Mouse (Mus musculus) midbrain, embryonic 11.5 days (tissue): ENCODE measurements around the gene Rims1. TPM values are rescaled to one million over a fixed set of nuclear protein-coding genes. Genes with fewer than 3 reads are reported as not detected.

Experiments
- ATAC-seq: fragments of 200-750 bp; cut with Nextera tagmentation; 2 replicates; pipeline ENCODE4 v1.8.0; 2017; ENCODE audit warnings: moderate TSS enrichment, moderate library complexity; ENCODE audit not compliant: low FRiP score
- DNase-seq: peaks from one replicate; pipeline ENCODE4 v3.0.0; 2015; ENCODE audit warnings: low spot score; ENCODE audit errors: missing footprints
- H3K27ac ChIP-seq: fragments of 300-500 bp; sonication (generic); 2 replicates; pipeline ENCODE4 v1.5.1; 2014; ENCODE audit warnings: low read depth, low read length
- H3K27me3 ChIP-seq: fragments of 300-500 bp; sonication (generic); 2 replicates; pipeline ENCODE4 v1.6.1; 2014; ENCODE audit warnings: mild to moderate bottlenecking, low read length, moderate library complexity, mixed read lengths; ENCODE audit not compliant: control insufficient read depth, insufficient read depth
- H3K36me3 ChIP-seq: fragments of 300-500 bp; sonication (generic); 2 replicates; pipeline ENCODE4 v1.6.1; 2014; ENCODE audit warnings: mild to moderate bottlenecking, low read length, moderate library complexity, mixed read lengths; ENCODE audit not compliant: control insufficient read depth, insufficient read depth
- H3K4me1 ChIP-seq: fragments of 300-500 bp; sonication (generic); 2 replicates; pipeline ENCODE4 v1.6.1; 2014; ENCODE audit warnings: low read length; ENCODE audit not compliant: control insufficient read depth, insufficient read depth
- H3K4me2 ChIP-seq: fragments of 300-500 bp; sonication (generic); 2 replicates; pipeline ENCODE4 v1.6.1; 2014; ENCODE audit warnings: mild to moderate bottlenecking, moderate library complexity
- H3K4me3 ChIP-seq: fragments of 300-500 bp; sonication (generic); 2 replicates; pipeline ENCODE4 v1.5.1; 2014; ENCODE audit warnings: low read depth, low read length
- H3K9ac ChIP-seq: fragments of 300-500 bp; sonication (generic); 2 replicates; pipeline ENCODE4 v1.6.1; 2014; ENCODE audit warnings: low read length
- H3K9me3 ChIP-seq: fragments of 300-500 bp; sonication (generic); 2 replicates; pipeline ENCODE4 v1.6.1; 2016; ENCODE audit warnings: low read length; ENCODE audit not compliant: control insufficient read depth
- WGBS: fragments of 180-500 bp; shearing (Covaris S2); extraction: QIAGEN DNeasy Blood & Tissue Kit; methylation state at CpG from one replicate; pipeline ENCODE4 v1.1.7; 2014; 5-methylcytosine and 5-hydroxymethylcytosine counted together
- polyA plus RNA-seq: library from polyadenylated mRNA; unstranded; fragments of >200 nt; fragmentation: Nextera tagmentation; extraction: Ambion mirVana; gene quantifications from 2 replicates; pipeline ENCODE4 v1.2.1, GENCODE M21; 2014

Rims1 gene
- polyA plus RNA-seq, 1 experiment from 2014 or later, result 3.6 TPM

DNA sequence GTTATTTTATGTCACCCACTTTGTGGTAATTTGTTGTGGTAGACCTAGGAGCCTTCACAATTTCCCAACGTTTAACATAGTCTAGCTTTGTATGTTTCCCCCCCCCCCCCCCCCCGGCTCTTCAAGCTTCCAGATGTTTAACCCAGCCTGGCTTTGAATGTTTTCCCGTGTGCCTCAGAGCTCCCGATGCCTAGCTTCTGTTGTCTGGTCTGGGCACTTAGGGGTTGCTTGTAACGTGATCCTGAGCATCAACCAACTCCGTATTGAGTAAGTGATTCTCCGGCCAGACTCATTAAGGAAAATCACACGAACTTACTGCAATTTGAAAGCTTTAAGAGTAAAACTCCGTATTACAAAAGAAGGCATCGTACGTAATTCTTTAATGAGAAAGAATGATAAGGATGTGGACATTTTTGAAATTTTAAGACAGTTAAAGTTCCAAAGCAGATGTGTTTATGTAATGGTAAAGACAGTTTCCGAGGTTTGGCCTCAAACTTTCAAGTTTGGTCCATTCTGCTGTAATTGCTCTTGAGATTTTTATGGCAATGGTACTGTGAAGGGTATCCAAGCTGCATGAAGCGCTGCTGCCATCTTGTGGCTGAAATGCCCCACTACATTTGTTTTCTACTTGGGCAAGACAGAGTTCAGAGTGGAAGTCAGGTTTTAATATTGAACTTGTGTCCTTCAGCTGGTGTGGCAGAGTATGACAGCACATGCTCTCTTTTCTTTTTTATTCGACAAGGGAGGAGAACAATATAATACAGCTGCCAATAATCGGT, 537.0 kb downstream of the Rims1 start:
- DNase-seq (peak; percentile 99), ATAC-seq (peak; percentile 78)
- H3K27me3 ChIP-seq, result no peaks in the 10 kb centered on the region
- H3K4me3 ChIP-seq, result no peak overlapping the region
- WGBS, result 46% methylated on average over 15 of the region's 15 CpGs
- 0 out of 2 replicates have a peak, but pooled peaks cover 2% of the 10 kb centered on the region for H3K4me1 ChIP-seq
- no peaks in the 10 kb centered on the region for H3K36me3 ChIP-seq
- no peaks in the 10 kb centered on the region for H3K9me3 ChIP-seq
- no peak overlapping the region for H3K4me2 ChIP-seq
- no peak overlapping the region for H3K9ac ChIP-seq
- no peak overlapping the region for H3K27ac ChIP-seq

DNA sequence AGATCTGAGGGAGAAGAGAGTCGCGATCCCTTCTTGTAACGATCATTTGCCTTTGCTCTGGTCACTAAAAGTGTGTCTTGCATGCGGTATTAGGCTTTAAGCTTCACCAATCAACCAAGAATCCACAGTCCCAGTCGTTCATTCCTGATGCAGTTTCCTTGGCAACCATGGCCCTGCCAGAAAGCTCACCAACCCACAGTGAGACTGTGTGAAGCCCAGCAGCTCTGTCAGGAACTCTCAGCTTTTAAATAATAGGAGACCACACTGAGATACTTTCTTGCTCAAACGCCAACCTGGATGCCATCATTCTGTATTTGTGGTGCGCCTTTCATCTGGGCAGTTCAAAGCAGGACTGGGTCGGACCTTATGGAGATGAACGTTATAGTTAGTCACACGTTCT, 539.3 kb downstream of the Rims1 start:
- Histone ChIP-seq H3K9me3 (no peaks in the 10 kb centered on the region), H3K27ac (no peak overlapping the region), H3K27me3 (no peaks in the 10 kb centered on the region), H3K4me2 (no peak overlapping the region), H3K9ac (no peak overlapping the region), H3K4me3 (no peak overlapping the region), H3K4me1 (0 out of 2 replicates have a peak, but pooled peaks cover 2% of the 10 kb centered on the region), H3K36me3 (no peaks in the 10 kb centered on the region)
- DNase-seq, result peak; percentile 91
- 29% methylated on average over 10 of the region's 10 CpGs for WGBS
- peak; percentile 84 for ATAC-seq

DNA sequence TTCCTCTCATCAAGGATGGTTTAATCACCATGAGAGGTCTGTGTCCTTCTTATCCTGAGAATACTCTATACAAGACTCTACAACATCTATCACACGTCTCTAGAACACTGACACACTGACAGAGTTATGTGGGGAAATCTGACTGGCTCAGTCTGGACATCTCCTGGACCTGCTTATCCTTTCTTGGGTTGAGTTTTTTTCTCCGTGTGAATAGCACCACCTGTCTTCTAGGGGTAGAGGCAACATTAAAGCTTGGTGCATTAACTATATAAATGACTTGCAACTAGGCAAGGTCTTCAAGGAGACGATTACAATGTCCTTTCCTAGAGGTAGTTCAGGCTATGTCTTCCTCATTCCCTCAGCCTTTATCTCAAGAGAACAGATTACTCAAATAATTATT, 540.3 kb downstream of the Rims1 start:
- Histone ChIP-seq H3K4me3 (no peak overlapping the region), H3K9ac (no peak overlapping the region), H3K36me3 (no peaks in the 10 kb centered on the region), H3K4me1 (0 out of 2 replicates have a peak, but pooled peaks cover 2% of the 10 kb centered on the region), H3K9me3 (no peaks in the 10 kb centered on the region), H3K4me2 (no peak overlapping the region), H3K27ac (no peak overlapping the region), H3K27me3 (no peaks in the 10 kb centered on the region)
- DNase-seq (no peak), ATAC-seq (no peak)
- WGBS, result 82% methylated on average over 3 of the region's 3 CpGs

DNA sequence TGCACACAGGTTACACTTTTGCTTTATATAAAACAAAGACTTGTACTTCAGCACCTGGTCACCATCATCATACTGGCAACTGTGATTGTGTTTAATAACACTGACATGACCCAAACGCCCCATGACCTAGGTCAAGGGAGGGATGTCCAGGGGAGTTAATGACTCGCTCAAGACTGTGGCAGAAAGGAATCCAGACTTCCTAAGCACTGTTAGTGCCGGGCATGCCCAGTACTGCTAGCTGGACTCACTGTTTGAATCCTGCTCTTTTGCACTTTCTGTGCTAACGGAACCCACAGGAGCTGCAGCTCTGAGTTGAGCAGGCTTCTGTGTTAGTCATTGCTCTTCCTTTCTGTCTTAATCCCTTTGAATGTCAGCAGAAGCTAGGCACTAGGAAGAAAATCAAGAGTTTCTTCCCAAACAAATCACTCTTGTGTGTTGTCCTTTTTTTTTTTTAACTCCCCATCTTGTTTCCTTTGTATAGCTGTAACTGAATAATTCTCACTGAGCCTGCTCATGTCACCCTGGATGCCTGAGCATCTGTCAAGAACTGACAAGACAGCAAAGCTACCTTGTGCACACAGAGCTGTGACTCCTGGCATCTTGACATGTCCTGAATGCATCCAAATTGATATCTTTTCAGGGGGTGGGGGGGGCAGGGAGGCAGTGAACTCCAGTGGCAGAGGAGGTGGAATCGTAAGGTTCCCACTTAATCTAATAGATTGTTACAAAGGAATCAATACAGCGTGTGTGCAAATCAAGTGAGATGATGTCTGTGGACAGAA, 543.4 kb downstream of the Rims1 start:
- 75% methylated on average over 6 of the region's 6 CpGs for WGBS
- no peak for ATAC-seq

DNA sequence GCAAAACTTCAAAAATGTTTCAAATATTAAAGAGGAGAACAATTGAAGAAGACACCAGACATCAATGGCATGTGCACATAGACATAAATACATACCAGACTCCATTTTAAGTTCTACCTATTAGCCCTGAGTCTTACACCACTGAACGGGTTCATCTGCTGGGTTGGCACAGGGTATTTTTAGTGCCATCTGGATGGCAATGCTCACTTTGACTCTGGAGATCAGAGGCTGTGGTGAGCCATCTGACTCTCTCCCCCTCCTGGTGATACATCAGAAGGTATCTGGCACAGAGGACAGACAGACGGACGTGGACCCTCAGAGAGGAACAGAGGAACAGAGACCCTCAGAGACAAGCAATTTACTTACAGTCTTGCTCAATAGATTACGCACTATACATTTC, 544.1 kb downstream of the Rims1 start:
- Histone ChIP-seq H3K4me3 (no peak overlapping the region), H3K27me3 (no peaks in the 10 kb centered on the region), H3K4me1 (0 out of 2 replicates have a peak, but pooled peaks cover 2% of the 10 kb centered on the region), H3K27ac (no peak overlapping the region), H3K9me3 (no peaks in the 10 kb centered on the region), H3K4me2 (no peak overlapping the region), H3K9ac (no peak overlapping the region), H3K36me3 (no peaks in the 10 kb centered on the region)
- WGBS, result 84% methylated on average over 4 of the region's 4 CpGs
- no peak for DNase-seq
- no peak for ATAC-seq

More for the DNA sequence above, 543.4 kb downstream of the Rims1 start:
- Histone ChIP-seq H3K9me3 (no peaks in the 10 kb centered on the region), H3K27me3 (no peaks in the 10 kb centered on the region), H3K4me3 (no peak overlapping the region), H3K9ac (no peak overlapping the region), H3K4me2 (no peak overlapping the region), H3K36me3 (no peaks in the 10 kb centered on the region), H3K27ac (no peak overlapping the region), H3K4me1 (0 out of 2 replicates have a peak, but pooled peaks cover 2% of the 10 kb centered on the region)
- DNase-seq, result no peak

DNA sequence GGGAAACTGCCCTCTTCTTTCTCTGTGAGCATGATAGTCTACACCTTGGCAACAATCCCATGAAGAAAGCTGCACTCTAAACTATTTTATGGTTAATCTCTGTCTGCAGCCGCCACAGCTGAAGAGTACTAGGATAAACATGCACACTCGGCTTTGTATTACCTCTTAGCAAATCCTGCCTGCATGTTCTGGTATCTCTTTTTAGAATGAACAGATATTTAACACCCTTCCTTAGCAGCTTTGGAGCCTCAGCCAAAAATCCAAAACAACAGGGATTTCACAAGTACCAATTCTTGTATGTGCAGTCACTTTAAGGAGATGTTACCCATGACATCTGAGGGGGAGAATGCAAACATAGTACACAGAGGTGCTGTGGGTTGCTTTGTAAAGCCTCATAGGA, 545.5 kb downstream of the Rims1 start:
- Histone ChIP-seq H3K27me3 (no peaks in the 10 kb centered on the region), H3K4me2 (no peak overlapping the region)

DNA sequence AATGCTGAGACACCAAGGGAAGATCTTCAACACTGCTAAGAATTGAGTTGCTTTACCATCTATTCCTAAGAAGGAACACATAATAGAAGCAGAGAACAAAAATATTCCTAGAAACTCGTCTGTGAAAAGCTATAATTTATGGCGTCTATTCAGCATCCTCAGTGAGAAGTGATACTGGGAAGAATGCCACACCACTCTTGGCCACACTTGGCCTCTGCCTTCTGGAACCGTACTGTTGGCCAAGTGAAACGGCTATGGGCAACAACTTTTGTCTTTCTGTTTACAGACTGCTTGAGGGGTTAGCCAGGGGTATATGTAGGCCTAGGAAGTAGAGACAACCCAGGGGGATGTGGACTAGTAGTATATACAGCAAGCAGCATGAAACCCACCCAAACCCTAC, 547.4 kb downstream of the Rims1 start:
- no peak overlapping the region for H3K4me3 ChIP-seq
- H3K27me3 ChIP-seq, result no peaks in the 10 kb centered on the region
- ATAC-seq (no peak), DNase-seq (no peak)
- H3K9me3 ChIP-seq, result no peaks in the 10 kb centered on the region
- WGBS, result 85% methylated on average over 4 of the region's 4 CpGs
- no peaks in the 10 kb centered on the region for H3K4me1 ChIP-seq
- H3K27ac ChIP-seq, result no peak overlapping the region
- no peak overlapping the region for H3K9ac ChIP-seq
- no peak overlapping the region for H3K4me2 ChIP-seq
- no peaks in the 10 kb centered on the region for H3K36me3 ChIP-seq

More for the DNA sequence above, 545.5 kb downstream of the Rims1 start:
- ATAC-seq, result no peak
- no peak overlapping the region for H3K27ac ChIP-seq
- DNase-seq, result no peak
- no peaks in the 10 kb centered on the region for H3K36me3 ChIP-seq
- no peak overlapping the region for H3K4me3 ChIP-seq
- no peaks in the 10 kb centered on the region for H3K9me3 ChIP-seq
- H3K9ac ChIP-seq, result no peak overlapping the region
- H3K4me1 ChIP-seq, result no peaks in the 10 kb centered on the region
- 92% methylated on average over 2 of the region's 2 CpGs for WGBS

DNA sequence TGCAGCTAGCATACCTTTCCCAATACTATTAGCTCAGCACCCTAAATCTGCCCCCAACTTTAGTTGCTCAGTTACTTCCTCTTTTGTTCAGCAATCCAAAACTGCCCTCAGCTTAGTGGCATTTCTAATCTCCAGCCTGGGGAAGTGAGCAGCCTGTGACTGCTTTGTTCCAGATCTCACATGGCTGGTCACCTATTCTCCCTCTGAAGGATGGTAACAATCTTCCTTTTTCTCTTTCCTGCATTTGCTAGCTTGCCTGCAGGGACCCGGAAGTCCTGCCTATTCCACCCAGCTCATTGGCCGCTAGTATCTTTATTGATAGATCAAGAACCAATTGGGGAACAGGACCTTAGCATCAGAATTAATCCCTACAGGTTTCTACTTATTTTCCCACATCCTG, 551.5 kb downstream of the Rims1 start:
- no peaks in the 10 kb centered on the region for H3K4me1 ChIP-seq
- no peak overlapping the region for H3K9ac ChIP-seq
- H3K4me3 ChIP-seq, result no peak overlapping the region
- no peaks in the 10 kb centered on the region for H3K9me3 ChIP-seq
- no peaks in the 10 kb centered on the region for H3K27me3 ChIP-seq
- ATAC-seq (no peak), DNase-seq (no peak)
- no peak overlapping the region for H3K27ac ChIP-seq
- no peaks in the 10 kb centered on the region for H3K36me3 ChIP-seq
- WGBS, result 90% methylated on average over 2 of the region's 2 CpGs
- no peak overlapping the region for H3K4me2 ChIP-seq

DNA sequence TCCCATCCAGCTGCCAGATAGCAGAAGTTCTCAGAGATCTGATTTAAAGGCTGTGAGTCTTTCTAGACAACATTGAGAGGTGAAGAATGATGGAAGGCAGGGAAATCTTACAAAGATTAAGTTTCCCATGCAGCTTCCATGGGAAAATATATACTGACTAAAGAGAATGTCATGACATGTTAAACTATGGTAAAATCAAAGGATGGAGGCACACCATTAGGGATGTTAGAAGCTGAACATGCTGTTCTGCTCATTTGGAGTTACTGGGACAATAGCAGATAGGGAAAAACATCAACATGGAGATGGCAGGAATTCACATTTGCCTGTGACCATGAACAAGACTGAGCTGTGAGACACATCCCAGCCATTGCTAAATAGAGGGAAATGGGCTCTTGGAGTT, 552.9 kb downstream of the Rims1 start:
- Histone ChIP-seq H3K4me3 (no peak overlapping the region), H3K27ac (no peak overlapping the region), H3K27me3 (no peaks in the 10 kb centered on the region), H3K4me1 (no peaks in the 10 kb centered on the region), H3K36me3 (no peaks in the 10 kb centered on the region), H3K9me3 (no peaks in the 10 kb centered on the region), H3K4me2 (no peak overlapping the region), H3K9ac (no peak overlapping the region)
- DNase-seq (no peak), ATAC-seq (no peak)
